Mouse (Mus musculus): ENCODE results near the gene Defb29.

Gene Defb29

DNA sequence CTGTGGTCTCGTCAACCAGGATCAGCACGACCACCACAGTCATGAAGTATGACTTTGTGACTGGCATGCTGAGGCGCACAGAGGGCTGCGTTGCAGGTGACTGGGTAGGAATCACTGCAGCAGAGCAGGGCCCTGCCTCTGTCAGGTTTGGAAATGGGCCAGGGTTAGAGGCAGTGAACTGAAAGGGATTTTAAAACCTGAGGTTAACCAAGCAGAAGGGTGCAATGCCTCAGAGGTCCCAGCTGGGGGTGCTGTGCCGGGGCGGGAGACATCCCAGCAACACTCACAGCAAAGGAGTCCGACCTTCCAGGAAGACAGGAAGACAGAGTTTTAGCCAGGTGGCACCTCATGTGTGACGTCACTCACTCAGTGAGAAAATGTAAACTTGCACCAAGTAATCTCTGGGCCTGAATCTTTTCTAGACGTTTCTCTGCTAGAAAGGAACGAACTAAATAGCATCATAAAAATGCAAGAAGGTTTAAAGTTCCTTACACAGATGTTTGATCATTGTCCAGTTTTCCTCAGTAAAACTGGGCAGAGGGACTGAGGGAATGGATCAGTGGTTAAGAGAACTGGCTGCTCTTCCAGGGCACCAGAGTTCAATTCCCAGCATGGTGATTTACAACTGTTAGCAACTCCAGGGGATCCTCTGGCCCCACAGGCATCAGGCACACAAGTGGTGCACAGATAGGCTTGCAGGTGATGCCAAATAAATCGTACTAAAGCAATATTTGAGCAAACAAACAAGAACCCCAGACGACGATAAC lies at the start of gene Defb29:
Defb29 (minus strand) TSS at position 155 of the 767 bp plus-strand sequence.
- 64% methylated on average over 13 of the region's 13 CpGs for WGBS

GRCm38 (mm10) chr2:152589021-152589420 lies 49.1 kb upstream of the Defb29 start:
- WGBS, result 56% methylated on average over 6 of the region's 6 CpGs

GRCm38 (mm10) chr2:152588450-152588849 lies 48.6 kb upstream of the Defb29 start:
- 56% methylated on average over 2 of the region's 2 CpGs for WGBS

GRCm38 (mm10) chr2:152586926-152587560 lies 47.1 kb upstream of the Defb29 start:
- 80% methylated on average over 4 of the region's 4 CpGs for WGBS

GRCm38 (mm10) chr2:152580612-152581011 lies 40.7 kb upstream of the Defb29 start:
- WGBS, result 91% methylated on average over 11 of the region's 11 CpGs

GRCm38 (mm10) chr2:152580107-152580506 lies 40.2 kb upstream of the Defb29 start, which contains the start of gene Defb19:
Gene Defb19, minus strand, starts transcription at chr2:152580312.
- WGBS, result 90% methylated on average over 7 of the region's 7 CpGs

DNA sequence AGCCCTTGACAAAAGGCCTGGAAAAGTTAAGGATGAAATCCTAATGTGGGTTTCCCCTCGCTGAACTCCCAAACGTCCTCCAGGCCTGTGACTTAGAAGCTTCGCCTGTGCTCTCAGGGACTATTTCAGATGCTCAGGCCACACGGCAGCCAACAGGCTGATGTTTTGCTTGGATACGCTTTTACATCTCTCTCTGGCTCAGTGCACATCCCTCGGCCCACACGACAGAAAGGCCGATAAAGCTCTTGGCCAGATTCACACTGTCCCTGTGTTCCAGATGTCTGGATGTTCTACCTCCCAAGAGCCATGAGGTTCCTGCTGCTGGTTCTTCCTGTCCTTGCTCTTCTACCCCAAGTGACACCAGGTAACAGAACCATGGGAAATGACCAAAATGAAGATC lies 33.6 kb upstream of the Defb29 start:
- 94% methylated on average over 8 of the region's 8 CpGs for WGBS

DNA sequence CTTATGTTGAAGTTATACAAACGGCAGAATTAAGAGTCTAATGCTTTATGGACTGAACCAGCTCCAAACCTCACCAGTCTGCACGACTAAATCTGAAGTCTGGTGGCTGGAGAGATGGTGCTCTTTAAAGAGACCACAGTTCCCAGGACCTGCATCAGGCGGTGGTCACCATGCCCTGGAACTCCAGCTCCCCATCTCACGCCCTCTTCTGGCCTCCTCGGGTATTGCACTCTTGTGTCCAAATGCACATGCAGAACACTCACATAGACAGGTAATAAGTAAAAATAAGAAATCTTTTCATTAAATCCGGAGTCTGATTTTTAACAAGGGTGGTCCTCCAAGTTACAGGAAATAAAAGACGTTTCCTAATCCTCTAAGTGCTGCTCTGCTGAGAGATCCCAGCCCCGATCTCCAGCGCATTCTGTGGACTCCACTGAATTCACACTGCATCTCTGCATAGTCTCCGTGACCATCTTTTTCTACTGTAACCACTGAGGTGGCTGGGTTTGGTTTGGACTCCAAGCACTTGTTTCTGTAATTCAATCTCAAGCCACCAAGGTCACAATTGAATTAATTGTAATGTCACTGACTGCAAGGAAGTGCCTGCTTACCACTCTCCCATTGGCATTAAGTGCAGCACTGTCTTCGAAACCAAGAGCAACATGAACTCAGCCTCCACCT lies 32.4 kb upstream of the Defb29 start, which contains the start of gene Defb21:
Defb21 (plus strand) TSS at position 631 of the 681 bp plus-strand sequence.
- WGBS, result 65% methylated on average over 11 of the region's 11 CpGs

- 93% methylated on average over 6 of the region's 6 CpGs for WGBS
Measured at GRCm38 (mm10) chr2:152570313-152570712, 30.4 kb upstream of the Defb29 start.

DNA sequence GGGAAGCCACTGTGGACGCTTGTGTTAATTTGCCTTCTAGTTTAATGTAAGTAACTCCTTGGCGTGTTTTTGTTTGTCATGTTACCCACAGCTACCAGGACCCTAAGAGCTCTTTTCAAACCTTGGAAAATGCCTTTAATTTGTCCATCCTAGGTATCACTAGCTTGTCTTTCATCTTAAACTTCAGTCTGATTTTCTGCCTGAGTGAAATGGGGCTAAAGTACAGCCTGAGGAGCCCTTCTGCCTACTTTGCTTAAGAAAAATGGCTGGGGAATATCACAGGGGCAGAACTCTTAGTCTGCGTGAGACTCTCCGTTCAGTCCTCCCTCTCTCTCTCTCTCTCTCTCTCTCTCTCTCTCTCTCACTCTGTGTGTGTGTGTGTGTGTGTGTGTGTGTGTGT lies 30.0 kb upstream of the Defb29 start:
- 85% methylated on average over 4 of the region's 4 CpGs for whole genome bisulfite sequencing

DNA sequence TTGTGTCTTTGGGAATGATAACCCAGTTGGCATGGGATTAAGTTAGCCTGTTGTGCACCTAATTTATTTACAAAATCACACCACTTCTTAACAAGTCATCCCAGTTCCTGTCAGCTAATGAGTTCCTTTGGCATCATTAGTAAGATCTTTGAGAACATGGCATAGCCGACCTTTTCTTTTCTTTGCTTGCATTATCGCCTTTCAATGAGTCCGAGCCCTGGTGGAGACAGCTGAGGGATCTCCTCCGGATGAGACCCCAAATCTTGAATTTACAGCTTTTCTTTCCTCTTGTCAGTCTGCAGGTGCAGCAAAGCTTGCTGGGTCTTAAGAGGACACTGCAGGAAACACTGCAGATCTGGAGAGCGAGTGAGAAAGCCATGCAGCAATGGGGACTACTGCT lies 29.1 kb upstream of the Defb29 start, which contains the start of gene Gm17416:
Gm17416 (plus strand) TSS at position 301 of the 400 bp plus-strand sequence.
- 82% methylated on average over 5 of the region's 5 CpGs for WGBS

DNA sequence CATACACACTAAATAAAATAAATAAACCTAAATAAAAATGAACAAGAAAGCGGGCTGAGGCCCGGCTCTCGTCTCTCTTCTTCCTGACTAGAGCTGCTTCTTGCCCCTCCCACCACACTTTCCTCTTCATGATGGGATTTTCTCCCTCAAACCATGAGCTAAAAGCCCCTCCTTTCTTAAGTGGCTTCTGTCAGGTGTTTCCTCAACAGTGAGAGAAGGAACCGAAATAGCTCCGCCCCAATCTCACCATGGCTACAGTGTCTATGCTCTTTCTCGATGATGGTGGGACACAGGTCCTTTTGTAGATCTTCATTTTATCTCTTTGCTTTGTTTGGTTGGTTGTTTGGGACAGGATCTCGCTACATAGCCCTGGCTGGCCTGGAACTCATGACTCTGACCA lies 16.8 kb upstream of the Defb29 start:
- 90% methylated on average over 7 of the region's 7 CpGs for WGBS

- 10% methylated on average over 16 of the region's 16 CpGs for whole genome bisulfite sequencing
Measured at GRCm38 (mm10) chr2:152553774-152554423, 14.0 kb upstream of the Defb29 start.

- 80% methylated on average over 5 of the region's 5 CpGs for WGBS
Measured at GRCm38 (mm10) chr2:152548124-152548523, 8.2 kb upstream of the Defb29 start.

DNA sequence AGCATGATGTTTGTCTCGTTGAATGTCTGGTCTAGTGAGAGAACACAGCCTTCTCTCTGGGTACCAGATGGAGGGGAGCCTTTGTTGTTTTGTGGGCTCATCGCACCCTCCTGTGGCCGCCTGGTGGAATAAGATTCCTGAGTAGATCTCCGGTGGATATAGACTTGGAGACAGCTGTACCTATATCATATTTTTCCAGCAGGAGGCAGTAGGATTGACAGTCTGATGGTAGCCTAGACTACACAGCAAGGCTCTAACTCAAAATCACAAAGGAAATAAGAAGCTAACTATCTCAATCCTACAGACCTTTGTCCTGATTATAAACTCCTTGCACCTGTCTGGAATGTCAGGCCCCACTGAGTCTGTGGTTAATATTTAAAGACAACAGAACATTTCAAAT lies 4.8 kb upstream of the Defb29 start:
- WGBS, result 14% methylated on average over 4 of the region's 4 CpGs

DNA sequence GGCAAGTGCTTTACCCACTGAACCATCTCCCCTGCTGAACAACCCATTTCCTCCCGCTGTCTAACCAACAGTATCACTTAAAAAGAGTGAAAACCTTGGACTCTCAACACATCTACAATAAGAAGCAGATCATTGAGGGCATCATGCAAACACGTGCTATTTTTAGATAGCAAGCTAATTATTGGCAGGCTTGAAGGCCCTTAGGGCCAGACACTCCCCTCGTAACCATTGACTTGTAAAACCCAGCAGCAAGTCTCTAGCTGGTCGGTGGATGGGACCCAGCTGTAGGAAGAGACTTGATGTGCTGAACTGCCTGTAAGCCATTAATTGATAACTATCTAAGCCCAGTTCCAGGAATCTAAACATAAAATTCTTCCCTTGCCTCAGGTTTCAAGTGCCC lies 3.6 kb upstream of the Defb29 start:
- 81% methylated on average over 4 of the region's 4 CpGs for WGBS

GRCm38 (mm10) chr2:152542897-152543296 lies 3.0 kb upstream of the Defb29 start:
- 79% methylated on average over 2 of the region's 2 CpGs for WGBS

DNA sequence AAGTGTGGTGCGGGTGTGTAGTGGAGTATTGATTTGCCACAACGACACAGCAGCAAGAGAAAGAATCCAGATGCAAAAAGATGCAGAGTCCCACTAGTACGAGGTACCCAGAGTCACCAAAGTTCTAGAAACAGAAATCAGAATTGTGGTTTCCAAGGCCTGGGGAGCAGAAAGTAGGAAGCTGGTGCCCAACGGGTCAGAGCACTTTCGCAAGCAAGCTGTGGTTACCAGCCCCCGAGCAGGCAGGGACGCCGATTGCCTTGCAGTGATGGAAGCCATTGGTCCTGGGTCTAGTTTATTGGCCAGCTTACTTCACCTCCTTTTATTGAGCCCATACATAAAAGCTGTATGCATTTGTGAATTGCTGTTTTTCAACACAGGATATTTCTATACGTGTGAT lies 2.1 kb upstream of the Defb29 start:
- 82% methylated on average over 9 of the region's 9 CpGs for WGBS

GRCm38 (mm10) chr2:152517981-152518380 lies 21.9 kb downstream of the Defb29 start, which contains the start of gene Defb28:
Gene Defb28, plus strand, starts transcription at chr2:152518255.
- 82% methylated on average over 4 of the region's 4 CpGs for WGBS

DNA sequence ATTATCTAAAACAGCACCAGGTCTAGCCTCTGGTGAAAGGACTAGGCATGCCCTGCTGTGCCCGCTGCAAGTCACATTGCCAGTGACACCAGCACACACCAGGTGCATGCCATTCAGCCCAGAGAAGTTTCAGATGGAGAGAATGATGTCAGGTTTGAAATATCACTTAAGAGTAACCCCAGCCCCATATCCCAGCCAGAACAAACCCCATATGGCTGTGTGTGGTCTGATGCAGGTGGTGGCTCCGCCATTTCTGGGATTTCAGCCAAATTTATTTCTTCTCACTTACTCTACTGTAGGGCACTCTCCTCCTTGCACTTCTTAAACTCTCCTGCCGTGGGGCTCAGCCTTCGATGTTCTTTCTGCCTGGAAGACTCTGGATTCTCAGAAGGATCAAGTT lies 23.8 kb downstream of the Defb29 start:
- 47% methylated on average over 4 of the region's 4 CpGs for WGBS

DNA sequence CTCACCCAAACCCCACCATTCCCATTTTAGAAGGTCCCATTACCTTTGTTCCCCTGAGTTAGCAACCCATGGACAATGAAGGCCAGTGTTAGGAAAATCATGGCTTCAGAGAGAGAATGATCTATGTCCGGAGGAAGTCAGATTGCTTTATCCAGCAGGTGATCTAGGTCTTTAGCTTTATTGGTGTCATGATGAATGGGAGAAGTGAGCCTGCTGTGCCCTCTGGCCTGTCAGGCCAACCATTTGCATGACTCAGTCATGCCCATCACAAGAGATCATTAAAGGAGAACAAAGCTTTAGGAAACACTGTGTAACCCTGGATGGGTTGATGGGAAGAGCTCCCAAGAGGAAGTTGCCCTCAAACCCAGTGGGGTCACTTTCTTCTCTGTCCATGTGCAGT lies 28.3 kb downstream of the Defb29 start, which contains the start of gene Defb26:
Defb26 (minus strand) TSS at position 101 of the 400 bp plus-strand sequence.
- 87% methylated on average over 1 of the region's 1 CpGs for WGBS

DNA sequence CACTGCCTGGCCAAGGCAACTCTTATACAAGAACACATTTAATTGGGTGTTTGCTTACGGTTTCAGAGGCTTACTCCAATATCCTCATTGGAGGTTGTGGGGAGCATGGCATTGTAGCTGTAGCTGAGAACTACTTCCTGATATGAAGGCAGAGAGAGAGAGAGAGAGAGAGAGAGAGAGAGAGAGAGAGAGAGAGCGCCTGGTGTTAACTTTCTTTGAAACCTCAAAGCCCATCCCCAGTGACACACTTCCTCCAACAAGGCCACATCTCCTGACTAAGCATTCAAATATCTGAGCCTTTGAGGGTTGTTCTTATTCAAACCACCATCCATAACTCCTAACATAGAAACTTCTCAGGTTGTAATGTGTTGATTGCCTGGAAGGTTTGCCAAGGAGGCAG lies 35.9 kb downstream of the Defb29 start:
- WGBS, result 87% methylated on average over 2 of the region's 2 CpGs
